ENCODE assay signal across 8 mouse cellular contexts in genomic region chr1:82725875-82726185, GRCm38 (mm10). TPM values are rescaled to one million over a fixed set of nuclear protein-coding genes. Genes with fewer than 3 reads are reported as not detected.
A peak's percentile ranks its signal among the peaks of the same experiment; 100 is the strongest.
DNase-seq lines count a peak whose midpoint lies in the region; ATAC-seq and TF ChIP-seq lines count a peak whose summit lies in the region.
"Had no signal": no experiment of that assay in that cellular context is flagged by ENCODE, and none has a peak within 500 bp of the region (broad histone marks: within the 10 kb centered on the region; RNA-seq: fewer than 3 reads in every experiment).

No protein-coding gene starts in this region.

- no peak overlapping the region for H3K27ac ChIP-seq in spleen, adult 2 months (ENCODE audit: insufficient read depth, low read length)
- H3K27ac ChIP-seq in liver, embryonic 12.5 days, result peak overlapping the region; percentile 95

- no peak for TF ChIP-seq CTCF in spleen, adult 2 months (IDR thresholded peaks at IDR 0.05; ENCODE audit: extremely low read depth, insufficient read depth, insufficient read length, insufficient replicate concordance)

- no peaks in the 10 kb centered on the region for H3K9me3 ChIP-seq in liver, embryonic 12.5 days (replicated peaks)

- H3K4me3 ChIP-seq in spleen, adult 2 months (ENCODE audit: extremely low read depth, insufficient read depth, insufficient read length), result peak overlapping the region; percentile 87; the same call in 1 of the 2 replicates
- H3K4me3 ChIP-seq in liver, embryonic 12.5 days, result peak overlapping the region; percentile 84

- peak overlapping the region; percentile 88 for H3K4me2 ChIP-seq in liver, embryonic 12.5 days

- WGBS in spleen, adult 2 months, result 49% methylated on average over 4 of the region's 4 CpGs
- WGBS in liver, embryonic 12.5 days (ENCODE audit: insufficient replicate concordance), result 4% methylated on average over 4 of the region's 4 CpGs

- peak overlapping the region; percentile 94 for H3K9ac ChIP-seq in liver, embryonic 12.5 days

- peaks cover 3% of the 10 kb centered on the region; the same call in 1 of the 2 replicates for H3K4me1 ChIP-seq in spleen, adult 2 months (ENCODE audit: control insufficient read depth, insufficient read depth, insufficient read length)
- peaks cover 23% of the 10 kb centered on the region for H3K4me1 ChIP-seq in liver, embryonic 12.5 days

- H3K27me3 ChIP-seq in spleen, adult 2 months (ENCODE audit: control insufficient read depth, insufficient read depth, low read length), result peaks cover 2% of the 10 kb centered on the region; the same call in 1 of the 2 replicates
- peaks cover 4% of the 10 kb centered on the region; the same call in 1 of the 2 replicates for H3K27me3 ChIP-seq in liver, embryonic 12.5 days (replicated peaks)

- H3K36me3 ChIP-seq in spleen, adult 2 months (ENCODE audit: control insufficient read depth, insufficient read depth, low read length), result peaks cover 13% of the 10 kb centered on the region
- H3K36me3 ChIP-seq in liver, embryonic 12.5 days, result peaks cover 36% of the 10 kb centered on the region

- DNase-seq in spleen, adult 2 months (ENCODE audit: low read depth in 1 of 2, low spot score in 2 of 2), result no peak
- DNase-seq in spleen, postnatal 10 days (ENCODE audit: low spot score in 2 of 2), result no peak
- DNase-seq in right cerebral cortex, postnatal 14 days, result no peak
- no peak for DNase-seq in cerebellum, postnatal 10 days
- no peak for DNase-seq in kidney, postnatal 25 days

- ATAC-seq in erythroid progenitor cell, adult 5-6 weeks (replicated peaks; ENCODE audit: low FRiP score, poor library complexity, severe bottlenecking), result peak; percentile 62
- ATAC-seq in liver, embryonic 12.5 days, result peak; percentile 57

- no peak for TF ChIP-seq POLR2A in spleen, adult 2 months (IDR thresholded peaks at IDR 0.05; ENCODE audit: low read depth, low read length)

RNA-seq across cellular contexts. Expression of gene Mff, which starts 1.1 kb away (rescaled TPM):
- 31.6 and 34.8 TPM in 2 replicates for polyA plus RNA-seq in spleen, adult 2 months (2012; rRNA removed)
- 137 and 155 TPM in 2 replicates for total RNA-seq in erythroid progenitor cell, adult 5-6 weeks (2015; ENCODE audit: low replicate concordance)
- 71.2 and 78.5 TPM in 2 replicates for total RNA-seq in erythroid progenitor cell, adult 5-6 weeks (2017; ENCODE audit: low replicate concordance)
- 208 TPM in 2 replicates for polyA plus RNA-seq in liver, embryonic 12.5 days (2016; fragmentation: Nextera tagmentation; extraction: Ambion mirVana)

RNA-seq across cellular contexts. Expression of gene Tm4sf20, which starts 42.4 kb away (rescaled TPM):
- polyA plus RNA-seq in spleen, adult 2 months (2012; rRNA removed), result not detected in 2 replicates
- not detected in 2 replicates for total RNA-seq in erythroid progenitor cell, adult 5-6 weeks (2015; ENCODE audit: low replicate concordance)
- not detected in 2 replicates for total RNA-seq in erythroid progenitor cell, adult 5-6 weeks (2017; ENCODE audit: low replicate concordance)
- not detected in 2 replicates for polyA plus RNA-seq in liver, embryonic 12.5 days (2016; fragmentation: Nextera tagmentation; extraction: Ambion mirVana)

RNA-seq across cellular contexts. Expression of gene Gm47791, which starts 45.2 kb away (rescaled TPM):
- polyA plus RNA-seq in spleen, adult 2 months (2012; rRNA removed), result not detected in 2 replicates
- not detected in 2 replicates for total RNA-seq in erythroid progenitor cell, adult 5-6 weeks (2015; ENCODE audit: low replicate concordance)
- total RNA-seq in erythroid progenitor cell, adult 5-6 weeks (2017; ENCODE audit: low replicate concordance), result not detected in 2 replicates
- polyA plus RNA-seq in liver, embryonic 12.5 days (2016; fragmentation: Nextera tagmentation; extraction: Ambion mirVana), result not detected in 2 replicates
- polyA plus RNA-seq: small intestine, adult 2 months had no signal
